Mouse (Mus musculus): ENCODE data around the gene Lrp10. TPM values are rescaled to one million over a fixed set of nuclear protein-coding genes. Genes with fewer than 3 reads are reported as not detected.
A peak's percentile ranks its signal among the peaks of the same experiment; 100 is the strongest.

Gene Lrp10
- total RNA-seq, 2 experiments from 2014 or later: 21.1 to 22.2 TPM

GRCm38 (mm10) chr14:54432837-54433830 is 30.8 kb upstream of the Lrp10 start:
- DNase-seq (ENCODE audit: low spot score in 2 of 2): no peak

- DNase-seq (ENCODE audit: low spot score in 2 of 2): no peak
Observed at GRCm38 (mm10) chr14:54433941-54434531, 29.9 kb upstream of the Lrp10 start.

GRCm38 (mm10) chr14:54435194-54435918 is 28.6 kb upstream of the Lrp10 start:
- no peak for DNase-seq (ENCODE audit: low spot score in 2 of 2)

GRCm38 (mm10) chr14:54439155-54439554 is 24.8 kb upstream of the Lrp10 start:
- DNase-seq (ENCODE audit: low spot score in 2 of 2): no peak

GRCm38 (mm10) chr14:54439610-54440009 is 24.3 kb upstream of the Lrp10 start:
- DNase-seq (ENCODE audit: low spot score in 2 of 2): no peak

- no peak for DNase-seq (ENCODE audit: low spot score in 2 of 2)
Observed at GRCm38 (mm10) chr14:54440538-54440937, 23.4 kb upstream of the Lrp10 start.

GRCm38 (mm10) chr14:54441365-54441764 is 22.6 kb upstream of the Lrp10 start:
- DNase-seq (ENCODE audit: low spot score in 2 of 2): no peak

GRCm38 (mm10) chr14:54442548-54442947 is 21.4 kb upstream of the Lrp10 start:
- no peak for DNase-seq (ENCODE audit: low spot score in 2 of 2)

GRCm38 (mm10) chr14:54443196-54443595 is 20.7 kb upstream of the Lrp10 start:
- no peak for DNase-seq (ENCODE audit: low spot score in 2 of 2)

- no peak for DNase-seq (ENCODE audit: low spot score in 2 of 2)
Observed at GRCm38 (mm10) chr14:54443712-54444618, 20.0 kb upstream of the Lrp10 start.

- DNase-seq (ENCODE audit: low spot score in 2 of 2): no peak
Observed at GRCm38 (mm10) chr14:54445476-54445875, 18.5 kb upstream of the Lrp10 start.

GRCm38 (mm10) chr14:54453566-54453965 is 10.4 kb upstream of the Lrp10 start:
- DNase-seq (ENCODE audit: low spot score in 2 of 2): no peak

GRCm38 (mm10) chr14:54454669-54455528 is 9.0 kb upstream of the Lrp10 start:
- DNase-seq (ENCODE audit: low spot score in 2 of 2): no peak

- no peak for DNase-seq (ENCODE audit: low spot score in 2 of 2)
Observed at GRCm38 (mm10) chr14:54457907-54458569, 5.9 kb upstream of the Lrp10 start.

GRCm38 (mm10) chr14:54462146-54462545 is 1.8 kb upstream of the Lrp10 start:
- DNase-seq (ENCODE audit: low spot score in 2 of 2): no peak

GRCm38 (mm10) chr14:54463108-54463958 is 604 bp upstream of the Lrp10 start:
- no peak for DNase-seq (ENCODE audit: low spot score in 2 of 2)

- DNase-seq (ENCODE audit: low spot score in 2 of 2): peak; percentile 31 to 34
Observed at GRCm38 (mm10) chr14:54464293-54465005, 512 bp downstream of the Lrp10 start.
